Mouse (Mus musculus): ENCODE measurements around the gene Kif26b.

GRCm38 (mm10) chr1:178791266-178791665 is 262.3 kb downstream of the Kif26b start:
- TF ChIP-seq CTCF (IDR thresholded peaks at IDR 0.05; ENCODE audit: control insufficient read depth, insufficient read depth, low read length) (no peak), POLR2A (IDR thresholded peaks at IDR 0.05; ENCODE audit: borderline replicate concordance, control insufficient read depth, low read depth, low read length) (no peak)
